Mouse (Mus musculus) lung, embryonic 14.5 days (tissue): Measurements from ENCODE around the gene Hmces. TPM values are rescaled to one million over a fixed set of nuclear protein-coding genes. Genes with fewer than 3 reads are reported as not detected.

Source experiments
- ATAC-seq: fragments of 200-750 bp; cut with Nextera tagmentation; 2 replicates; pipeline ENCODE4 v1.8.0; 2017; ENCODE audit warnings: mild to moderate bottlenecking, moderate TSS enrichment, moderate library complexity; ENCODE audit not compliant: insufficient read depth
- DNase-seq: peaks from one replicate; pipeline ENCODE4 v3.0.0-alpha.2; 2015
- H3K27ac ChIP-seq: fragments of 300-500 bp; sonication (generic); 2 replicates; pipeline ENCODE4 v1.5.1; 2014; ENCODE audit warnings: low read depth, mild to moderate bottlenecking, moderate library complexity
- H3K27me3 ChIP-seq: fragments of 300-500 bp; sonication (generic); 2 replicates; pipeline ENCODE4 v1.6.1; 2014; ENCODE audit warnings: low read length, control low read depth; ENCODE audit not compliant: insufficient read depth
- H3K36me3 ChIP-seq: fragments of 300-500 bp; sonication (generic); 2 replicates; pipeline ENCODE4 v1.6.1; 2014; ENCODE audit warnings: control low read depth; ENCODE audit not compliant: insufficient read depth
- H3K4me1 ChIP-seq: fragments of 300-500 bp; sonication (generic); 2 replicates; pipeline ENCODE4 v1.6.1; 2014; ENCODE audit warnings: antibody characterized with exemption, control low read depth; ENCODE audit not compliant: insufficient read depth
- H3K4me2 ChIP-seq: fragments of 300-500 bp; sonication (generic); 2 replicates; pipeline ENCODE4 v1.6.1; 2014; ENCODE audit warnings: mild to moderate bottlenecking
- H3K4me3 ChIP-seq: fragments of 300-500 bp; sonication (generic); 2 replicates; pipeline ENCODE4 v1.5.1; 2014; ENCODE audit warnings: low read depth, low read length
- H3K9ac ChIP-seq: fragments of 300-500 bp; sonication (generic); 2 replicates; pipeline ENCODE4 v1.6.1; 2014
- H3K9me3 ChIP-seq: fragments of 300-500 bp; sonication (generic); 2 replicates; pipeline ENCODE4 v1.6.1; 2016; ENCODE audit warnings: low read depth, low read length, control low read depth
- CTCF ChIP-seq: IDR thresholded peaks from 2 replicates; pipeline ENCODE4 v1.5.1; 2016; ENCODE audit warnings: antibody characterized with exemption, low read depth
- WGBS: fragments of 180-500 bp; shearing (Covaris S2); extraction: QIAGEN DNeasy Blood & Tissue Kit; methylation state at CpG from one replicate; pipeline ENCODE4 v1.1.7; 2014; 5-methylcytosine and 5-hydroxymethylcytosine counted together
- microRNA-seq: library from miRNA; unstranded; fragments of <30 nt; microRNA quantifications from one replicate; pipeline ENCODE4, GENCODE M21; 2016; ENCODE audit warnings: borderline number of aligned reads
- polyA plus RNA-seq: library from polyadenylated mRNA; unstranded; fragments of >200 nt; fragmentation: Nextera tagmentation; extraction: Ambion mirVana; gene quantifications from 2 replicates; pipeline ENCODE4 v1.2.1, GENCODE M21; 2014

The Hmces gene
- polyA plus RNA-seq, 1 experiment from 2014 or later, result 59.2 TPM

DNA sequence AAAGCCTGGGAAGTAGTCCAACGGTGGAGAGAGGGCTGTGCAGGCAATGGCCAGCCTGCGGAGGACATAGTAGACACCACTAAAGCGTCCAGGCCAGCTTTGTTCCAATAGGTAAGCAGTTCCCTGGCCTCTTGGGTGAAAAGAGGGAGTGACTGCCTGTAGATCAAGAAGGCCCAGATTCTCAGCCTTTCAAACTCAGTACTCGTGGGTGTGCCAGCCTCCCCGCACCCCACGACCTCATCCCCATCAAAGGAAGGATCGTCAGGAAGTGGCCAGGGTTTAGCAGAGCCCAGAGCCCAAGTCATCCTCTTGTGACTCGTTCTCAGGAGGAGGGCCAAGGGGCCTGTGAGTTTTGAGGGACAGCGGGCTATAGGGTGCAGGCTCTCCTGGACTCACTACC, 68.8 kb downstream of the Hmces start:
- DNase-seq (no peak), ATAC-seq (no peak)
- peaks cover 12% of the 10 kb centered on the region for H3K4me1 ChIP-seq
- H3K4me3 ChIP-seq, result peak overlapping the region; percentile 93
- TF ChIP-seq CTCF, result no peak
- no peaks in the 10 kb centered on the region for H3K27me3 ChIP-seq
- H3K27ac ChIP-seq, result no peak overlapping the region
- no peaks in the 10 kb centered on the region for H3K9me3 ChIP-seq
- H3K36me3 ChIP-seq, result peaks cover 31% of the 10 kb centered on the region
- WGBS, result 59% methylated on average over 9 of the region's 9 CpGs
- peak overlapping the region; percentile 89 for H3K9ac ChIP-seq
- H3K4me2 ChIP-seq, result peak overlapping the region; percentile 84

Small RNA genes lying within 50 kb of the gene (microRNA-seq; reads per million reads assigned to microRNA genes)
- gene Gm47286, result not detected

Other genes starting within 250 kb of the Hmces start
- 14.6 and 15.4 TPM in 2 replicates for gene Aplf, start 241.7 kb upstream of the Hmces start, polyA plus RNA-seq
- gene Efcc1, start 183.1 kb upstream of the Hmces start, polyA plus RNA-seq, result 3.4 and 3.8 TPM in 2 replicates
- gene Gp9, start 135.9 kb upstream of the Hmces start, polyA plus RNA-seq, result 4.0 and 4.3 TPM in 2 replicates
- gene Rab43, start 101.8 kb upstream of the Hmces start, polyA plus RNA-seq, result 12.2 and 12.5 TPM in 2 replicates
- 3.3 and 5.0 TPM in 2 replicates for gene Gm45140, start 78.1 kb upstream of the Hmces start, polyA plus RNA-seq
- 50.8 and 52.9 TPM in 2 replicates for gene Isy1, start 75.1 kb upstream of the Hmces start, polyA plus RNA-seq
- 1,237 and 1,257 TPM in 2 replicates for gene Cnbp, start 62.8 kb upstream of the Hmces start, polyA plus RNA-seq
- gene Copg1, start 26.1 kb upstream of the Hmces start, polyA plus RNA-seq, result 177 TPM in 2 replicates
- 62.9 and 74.4 TPM in 2 replicates for gene H1fx, start 67.7 kb downstream of the Hmces start, polyA plus RNA-seq
- 216 and 218 TPM in 2 replicates for gene Rab7, start 131.3 kb downstream of the Hmces start, polyA plus RNA-seq
- gene Rpn1, start 170.5 kb downstream of the Hmces start, polyA plus RNA-seq, result 437 and 440 TPM in 2 replicates